Mouse (Mus musculus) gastrocnemius, postnatal 10 days (tissue): ENCODE measurements around the gene Tpt1. TPM values are rescaled to one million over a fixed set of nuclear protein-coding genes. Genes with fewer than 3 reads are reported as not detected.

Experiments used
- DNase-seq: peaks from one replicate; pipeline ENCODE4 v3.0.0; 2021; ENCODE audit warnings: mixed read lengths
- total RNA-seq, 2 experiments: library from RNA; stranded (reverse); gene quantifications; 2 replicates each; pipeline ENCODE4 v1.2.3; 2021

Gene Tpt1
- total RNA-seq, 2 experiments from 2014 or later: 3,326 to 3,432 TPM

DNA sequence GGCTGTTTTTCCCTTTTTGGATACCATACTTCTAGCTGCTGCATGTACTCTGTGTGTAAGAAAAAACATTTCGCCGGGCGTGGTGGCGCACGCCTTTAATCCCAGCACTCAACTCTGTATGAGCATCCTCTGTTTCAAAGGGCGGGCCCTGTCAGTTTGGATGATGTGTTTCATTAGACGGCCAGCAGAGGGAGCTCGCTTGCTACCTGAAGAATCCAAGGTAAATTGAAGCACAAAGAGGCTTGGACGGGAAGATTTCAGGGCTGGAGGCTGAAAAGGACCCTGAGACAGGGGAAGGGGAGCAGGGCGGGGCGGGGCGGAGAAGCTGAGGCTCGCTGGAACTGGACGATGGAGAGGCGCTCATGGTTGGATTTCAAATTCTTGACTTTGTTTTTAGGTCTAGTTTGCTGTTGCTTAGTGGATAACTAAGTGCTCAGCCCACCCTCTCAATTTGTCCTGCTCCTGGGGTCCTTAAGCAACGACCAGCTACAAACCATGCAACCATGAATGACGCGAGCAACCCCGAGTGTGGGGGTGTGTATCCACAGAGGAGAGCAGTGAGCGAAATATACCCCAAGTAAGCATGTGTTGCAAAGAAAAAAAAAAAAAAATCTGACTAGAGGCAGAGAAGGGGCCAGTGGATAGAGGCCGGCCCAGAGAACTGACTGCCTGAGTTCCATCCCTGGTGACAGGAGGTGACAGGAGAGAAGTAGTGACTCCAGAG, 31.6 kb downstream of the Tpt1 start:
- peak; percentile 76 for DNase-seq

DNA sequence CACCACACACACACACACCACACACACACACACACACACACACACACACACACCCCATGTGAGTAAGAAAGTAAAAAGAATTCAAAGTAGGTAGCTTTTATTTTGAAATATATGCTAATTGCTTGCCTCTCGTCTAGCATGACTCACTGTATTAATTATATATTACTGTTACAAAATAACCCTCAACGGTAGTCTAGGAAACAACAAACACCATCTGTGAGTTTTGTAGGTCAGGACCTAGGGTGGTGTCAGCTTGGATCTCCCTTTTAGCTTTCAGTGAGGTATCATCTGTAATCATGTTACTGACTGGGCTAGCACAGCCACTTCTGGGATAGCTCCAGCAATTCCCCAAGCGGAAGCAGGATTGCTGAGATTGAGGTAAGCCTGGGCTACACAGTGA, 32.4 kb downstream of the Tpt1 start:
- DNase-seq: no peak

DNA sequence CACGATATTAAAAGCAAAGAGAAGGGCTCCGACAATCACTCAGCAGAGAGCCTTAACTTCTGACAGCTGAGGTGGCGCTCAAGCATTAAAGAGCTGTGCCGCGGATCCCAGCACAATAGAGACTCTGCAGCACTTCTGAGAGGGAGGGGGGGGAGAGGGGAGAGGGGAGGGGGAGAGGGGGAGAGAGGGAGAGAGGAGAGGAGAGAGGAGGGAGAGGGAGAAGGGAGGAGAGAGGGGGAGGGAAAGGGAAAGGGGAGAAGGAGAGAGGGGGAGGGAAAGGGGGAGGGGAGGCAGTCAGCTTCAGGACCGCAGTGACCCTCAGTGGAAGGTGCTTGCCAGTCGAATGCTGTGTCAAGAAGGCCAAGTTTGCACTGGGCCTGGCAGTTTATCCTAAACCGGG, 34.1 kb downstream of the Tpt1 start:
- DNase-seq: no peak

DNA sequence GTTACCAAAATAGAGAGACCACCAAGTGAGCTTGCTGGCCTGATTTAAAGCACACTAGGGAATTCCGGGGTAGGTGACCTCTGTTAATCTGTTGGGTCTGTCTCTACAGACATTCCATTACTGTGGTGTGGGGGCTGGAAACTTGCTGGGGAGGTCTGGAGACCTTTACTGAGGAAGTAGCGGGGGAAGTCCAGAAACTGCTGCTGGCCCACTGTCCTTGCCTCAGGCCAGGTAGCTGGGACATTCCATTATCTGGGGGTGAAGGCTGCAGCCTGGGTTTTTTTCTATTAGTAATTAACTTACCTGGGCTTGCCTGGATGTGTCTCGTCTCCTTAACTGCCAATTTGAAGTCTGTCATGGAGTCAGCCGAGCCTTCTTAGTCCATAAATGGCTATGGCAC, 37.0 kb downstream of the Tpt1 start:
- no peak for DNase-seq

DNA sequence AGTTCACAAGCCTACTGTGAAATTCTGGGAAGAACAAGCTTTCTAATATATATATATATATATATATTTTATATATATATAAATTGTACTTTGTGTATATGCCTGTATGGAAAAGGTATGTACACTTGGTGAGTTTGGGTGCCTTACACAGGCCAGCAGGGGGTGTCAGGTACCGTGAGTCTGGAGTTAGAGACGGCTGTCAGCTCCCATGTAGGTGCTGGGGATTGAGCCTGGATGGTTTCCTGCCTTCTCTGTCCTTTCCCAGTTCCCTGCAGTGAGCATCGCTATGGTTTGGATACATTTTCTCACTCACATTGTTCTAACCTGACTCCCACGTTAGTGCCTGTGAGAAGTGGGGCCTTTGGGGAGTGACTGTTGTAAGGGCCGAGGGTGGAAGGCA, 38.4 kb downstream of the Tpt1 start:
- DNase-seq: no peak

DNA sequence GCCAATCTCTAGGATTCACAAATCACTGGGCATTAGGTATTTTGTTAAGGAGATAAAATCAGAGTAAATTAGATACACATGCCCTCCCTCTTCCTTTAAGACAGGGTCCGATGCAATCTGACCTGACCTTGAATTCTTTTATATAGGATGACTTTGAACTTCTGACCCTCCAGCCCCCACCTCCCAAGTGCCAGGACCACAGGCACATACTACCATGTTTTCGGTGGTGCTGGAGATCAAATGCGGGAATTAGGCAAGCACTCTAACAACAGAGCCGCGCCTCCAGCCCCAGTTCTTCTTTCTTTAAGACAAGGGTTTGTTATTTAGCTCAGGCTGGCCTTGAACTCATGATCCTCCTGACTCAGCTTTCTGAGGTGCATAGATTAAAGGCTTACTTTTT, 39.0 kb downstream of the Tpt1 start:
- no peak for DNase-seq

DNA sequence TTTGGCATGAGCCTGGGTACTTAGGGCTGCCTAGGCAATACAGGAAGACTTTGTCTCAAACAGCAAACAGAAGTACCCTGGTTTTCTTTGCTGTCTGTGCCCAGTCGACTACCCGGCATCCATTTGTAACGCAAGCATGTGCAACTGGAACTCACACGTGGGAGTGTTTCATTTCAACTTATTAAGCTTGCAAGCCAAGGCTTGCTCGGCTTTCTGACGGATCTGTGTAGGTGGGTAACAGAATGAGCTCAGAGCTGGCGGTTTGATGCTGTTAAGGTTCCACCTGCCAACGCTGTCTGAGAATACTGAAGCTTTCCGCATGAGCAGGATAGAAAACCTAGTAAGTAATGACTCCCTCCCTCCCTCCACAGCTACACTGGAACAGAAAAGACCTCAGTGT, 47.2 kb downstream of the Tpt1 start:
- no peak for DNase-seq

Other genes starting within 250 kb of the Tpt1 start
- not detected for gene Erich6b, start 202.8 kb upstream of the Tpt1 start, total RNA-seq
- gene Cog3, start 90.6 kb upstream of the Tpt1 start, total RNA-seq: 10 to 100 TPM; 10.6 to 12.6 TPM
- gene Slc25a30, start 58.1 kb upstream of the Tpt1 start, total RNA-seq: 1 to 10 TPM; 6.3 to 9.8 TPM
- under 1 TPM in 1 of 2 experiments, not detected in 1; 0.05 TPM for gene Kctd4, start 109.9 kb downstream of the Tpt1 start, total RNA-seq
- 10 to 100 TPM; 14.2 to 14.9 TPM for gene Gtf2f2, start 165.8 kb downstream of the Tpt1 start, total RNA-seq